Mouse (Mus musculus) bone marrow macrophage, adult 2 months (primary cell): ENCODE measurements around the gene St3gal4.

ENCODE experiments used
- CTCF ChIP-seq: IDR thresholded peaks from 2 replicates; pipeline ENCODE4 v1.5.1; 2012; ENCODE audit warnings: low read depth, mild to moderate bottlenecking, low read length, moderate library complexity
- POLR2A ChIP-seq: IDR thresholded peaks from 2 replicates; pipeline ENCODE4 v1.6.1; 2012; ENCODE audit warnings: mild to moderate bottlenecking, low read depth, low read length, borderline replicate concordance

DNA sequence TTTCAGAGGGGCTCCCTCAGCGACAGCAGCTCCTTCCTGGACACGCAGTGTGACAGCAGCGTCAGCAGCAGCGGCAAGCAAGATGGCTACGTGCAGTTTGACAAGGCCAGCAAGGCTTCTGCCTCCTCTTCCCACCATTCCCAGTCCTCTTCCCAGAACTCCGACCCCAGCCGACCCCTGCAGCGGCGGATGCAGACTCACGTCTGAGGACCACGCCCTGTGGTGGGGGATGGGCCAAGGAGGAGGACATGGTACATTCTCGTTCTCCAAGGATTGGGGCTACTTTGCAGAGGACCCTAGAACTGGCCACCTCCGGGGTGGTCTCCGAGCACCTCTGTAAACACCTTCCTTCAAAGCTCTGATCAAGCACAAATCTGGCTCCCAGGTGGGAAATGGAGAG, 84.0 kb downstream of the St3gal4 start:
- TF ChIP-seq CTCF (no peak), POLR2A (no peak)
